Mouse (Mus musculus): ENCODE data around the gene Ankrd27. TPM values are rescaled to one million over a fixed set of nuclear protein-coding genes. Genes with fewer than 3 reads are reported as not detected.
A peak's percentile ranks its signal among the peaks of the same experiment; 100 is the strongest.

The Ankrd27 gene
- total RNA-seq, 2 experiments from 2014 or later, result 7.4 to 10.6 TPM

DNA sequence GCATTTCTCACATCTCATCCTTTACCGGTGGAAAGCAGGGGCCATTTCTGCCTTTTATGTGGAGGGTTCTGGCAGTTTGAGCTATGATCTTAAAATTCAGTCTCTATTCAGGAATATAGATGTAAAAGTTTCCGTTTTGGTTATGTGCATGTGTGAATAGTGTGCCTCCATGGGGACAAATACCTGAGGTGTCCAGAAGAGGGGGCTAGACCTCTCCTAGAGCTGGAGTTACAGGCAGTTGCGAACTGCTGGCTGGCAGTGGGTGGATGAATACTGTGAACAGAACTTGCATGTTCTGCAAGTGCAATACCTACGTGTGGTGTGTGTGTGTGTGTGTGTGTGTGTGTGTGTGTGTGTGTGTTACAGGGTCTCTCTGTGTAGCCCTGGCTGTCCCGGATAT, 3.3 kb upstream of the Ankrd27 start:
- intact Hi-C loops (cut with DNase I), result loop anchor here (5.0 kb wide), 1 partner anchor 55 kb away; no protein-coding TSS in a partner anchor
- DNase-seq, result no peak

DNA sequence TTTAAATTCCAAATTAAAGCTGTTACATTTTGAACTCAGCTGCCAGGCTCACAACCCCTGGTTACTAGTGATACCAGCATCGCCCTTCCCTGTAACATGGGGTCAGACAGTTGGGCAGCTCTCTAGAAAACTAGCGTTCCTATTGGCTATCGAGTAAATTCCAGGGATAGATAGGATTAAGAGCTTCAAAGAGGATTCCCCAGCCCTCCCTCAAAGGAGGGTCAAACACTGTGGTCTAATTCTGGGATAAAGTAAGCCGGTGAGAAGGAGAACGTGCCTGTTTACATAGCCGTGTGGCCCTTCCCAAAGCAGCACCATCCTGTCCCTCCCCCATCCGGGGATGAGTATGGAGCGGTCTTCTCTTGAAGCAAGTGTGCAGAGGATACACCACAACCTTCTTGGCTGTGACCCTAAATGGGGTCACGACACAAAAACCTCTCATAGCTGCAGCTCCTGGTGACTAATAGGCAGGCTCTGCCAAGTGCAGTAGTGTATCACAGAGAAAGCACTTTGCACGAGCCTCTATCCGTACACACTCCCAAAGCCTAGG, 2.5 kb upstream of the Ankrd27 start:
- intact Hi-C loops (cut with DNase I), result loop anchor here (5.0 kb wide), 1 partner anchor 54 kb away; no protein-coding TSS in a partner anchor
- DNase-seq, result no peak

DNA sequence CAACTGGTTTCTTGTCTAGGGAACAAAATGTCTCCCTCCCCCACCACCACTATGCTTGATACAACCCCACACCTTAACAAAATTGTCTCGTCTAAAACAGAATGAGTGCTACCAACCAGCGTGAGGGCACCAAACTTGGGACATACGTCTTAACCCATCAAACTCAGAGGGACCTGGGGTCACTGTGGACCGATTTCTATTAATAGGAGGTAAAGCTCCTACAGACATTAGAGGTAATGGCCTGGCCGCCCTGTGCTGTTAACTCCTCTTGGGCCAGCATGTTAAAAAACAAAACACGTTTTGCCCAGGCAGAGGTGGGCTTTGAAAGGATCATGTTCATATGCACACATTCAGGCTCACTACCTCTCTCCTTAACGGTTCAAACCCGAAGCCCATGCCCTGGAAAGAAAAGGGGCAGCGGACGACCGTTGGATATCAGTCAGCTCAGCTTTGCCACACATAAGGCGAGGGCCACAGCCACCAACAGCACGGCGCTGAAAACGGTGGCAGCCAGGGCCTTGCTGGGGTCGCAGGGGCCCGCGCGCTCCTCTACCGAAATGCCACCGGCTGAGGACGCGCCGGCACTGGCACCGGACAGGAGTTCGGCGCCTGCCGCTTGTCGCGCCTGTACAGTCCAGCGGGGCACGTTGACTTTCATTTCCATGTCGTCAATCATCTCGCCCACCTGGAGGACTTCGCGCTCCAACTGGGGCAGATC, 1.8 kb upstream of the Ankrd27 start:
- intact Hi-C loops (cut with DNase I), result loop anchor here (5.0 kb wide), 1 partner anchor 53 kb away; no protein-coding TSS in a partner anchor
- DNase-seq, result no peak

DNA sequence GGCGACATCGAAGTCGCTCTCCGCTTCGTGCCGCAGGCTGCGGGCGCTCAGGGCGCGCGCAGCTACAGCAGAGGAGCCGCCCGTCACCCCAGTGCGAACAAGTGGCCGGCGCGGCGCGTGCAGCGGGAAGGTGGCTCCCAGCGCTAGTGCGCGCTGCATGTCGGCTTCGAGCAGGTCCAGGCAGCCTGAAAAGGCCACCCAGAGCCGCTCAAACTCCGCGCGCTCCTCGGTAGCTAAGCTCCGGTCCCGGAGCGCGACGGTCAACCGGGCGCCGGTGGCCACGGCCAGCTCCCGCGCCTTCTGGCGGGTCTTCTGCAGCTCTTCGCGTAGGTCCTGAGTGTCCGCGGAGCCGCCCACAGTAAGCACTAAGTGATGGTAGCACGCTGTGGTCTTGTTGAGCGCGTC, 1.3 kb upstream of the Ankrd27 start:
- intact Hi-C loops (cut with DNase I), result loop anchor here (5.0 kb wide), 1 partner anchor 53 kb away; no protein-coding TSS in a partner anchor
- no peak for DNase-seq

DNA sequence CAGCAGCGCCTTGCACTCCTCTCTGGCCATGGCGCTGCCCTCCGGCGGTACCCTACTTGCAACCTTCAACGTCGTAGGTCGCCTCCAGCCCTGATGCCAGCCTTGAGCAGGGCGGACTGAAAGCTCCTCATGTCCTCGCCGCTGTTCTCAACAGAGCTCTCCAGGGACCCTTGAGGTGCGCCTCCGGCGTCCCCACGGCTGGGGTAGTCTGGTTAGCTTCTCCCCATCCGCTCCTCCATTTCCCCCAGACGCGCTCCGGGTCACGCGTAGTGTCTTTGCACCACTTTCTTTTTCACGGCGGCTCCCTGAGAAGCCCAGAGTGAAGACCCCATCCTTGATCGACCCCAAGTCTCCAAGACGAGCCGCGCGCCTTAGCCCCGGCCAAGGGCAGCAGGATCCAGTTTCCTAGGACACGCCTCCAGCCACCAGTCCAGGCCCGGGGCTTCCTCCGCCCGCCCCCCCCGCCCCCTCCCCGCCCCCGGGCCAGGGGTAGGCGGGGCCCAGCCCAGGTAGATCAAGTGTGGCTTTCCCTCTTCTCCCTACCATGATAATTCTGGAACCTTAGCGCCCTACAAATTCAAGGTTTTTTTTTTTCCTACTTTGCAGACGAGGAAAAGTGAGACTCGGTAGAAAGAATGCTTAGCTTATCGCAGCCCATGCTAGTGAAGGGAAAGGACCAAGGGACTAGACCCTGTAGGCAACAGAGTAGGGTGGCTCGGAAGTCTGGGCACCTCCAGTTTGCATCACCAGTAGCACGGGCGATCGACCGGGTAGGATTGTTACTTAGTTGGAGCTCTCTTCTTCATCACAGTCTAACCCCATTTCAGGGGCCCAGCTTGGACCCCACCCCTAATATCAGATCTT, 621 bp upstream of the Ankrd27 start, which contains the start of gene Rgs9bp:
TSS of gene Rgs9bp (minus strand) at position 392 of the 864 bp plus-strand sequence.
- DNase-seq, result peak in 1 of 2 experiments; percentile 27
- intact Hi-C loops (cut with DNase I), result no loop called here

DNA sequence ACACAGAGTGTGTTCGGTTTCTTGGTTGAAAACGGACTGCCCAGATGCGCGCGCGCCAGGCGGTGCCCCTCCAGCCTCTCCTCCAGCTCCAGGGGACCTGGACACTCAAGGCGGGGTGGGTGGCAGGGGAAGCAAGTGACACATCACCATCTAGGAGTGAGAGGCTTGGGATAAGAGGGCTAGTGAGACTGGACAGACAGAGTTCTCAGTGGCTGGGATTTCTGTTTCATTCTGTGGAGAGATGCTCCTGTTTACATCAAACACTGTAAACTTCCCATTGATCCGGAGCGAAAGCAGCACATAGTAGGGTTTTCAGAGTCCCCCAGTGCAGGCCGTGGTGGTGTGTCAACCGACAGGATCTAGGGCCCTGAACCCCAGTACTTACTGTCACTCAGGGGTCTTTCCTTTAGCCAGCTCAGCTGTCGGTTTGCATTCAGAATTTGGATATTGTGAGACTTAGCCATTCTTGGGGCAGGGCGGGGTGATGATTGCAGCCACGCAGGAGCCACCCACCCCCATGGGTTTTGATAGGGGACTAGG, 932 bp downstream of the Ankrd27 start:
- intact Hi-C loops (cut with DNase I), result no loop called here

DNA sequence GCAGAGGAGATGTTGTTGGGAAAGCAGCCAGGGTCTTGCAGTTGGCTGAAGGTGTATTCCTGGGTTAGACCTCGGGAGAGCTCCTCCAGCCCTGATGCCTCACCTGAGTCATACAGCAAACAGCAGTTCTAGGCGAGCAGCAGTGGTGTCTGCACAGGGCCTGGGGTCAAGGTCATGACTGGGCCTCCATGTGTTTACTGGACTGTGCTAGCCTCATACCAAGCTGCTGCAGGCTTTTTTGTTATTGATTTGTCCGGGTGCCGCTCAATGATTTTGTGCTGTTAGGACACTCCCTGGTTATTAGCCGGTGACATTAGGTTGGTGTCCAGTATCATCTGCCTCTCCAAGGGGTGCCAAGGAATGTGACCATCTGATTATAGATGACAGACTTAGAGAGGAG, 1.7 kb downstream of the Ankrd27 start:
- DNase-seq, result no peak
- intact Hi-C loops (cut with DNase I), result no loop called here

More for the DNA sequence above, 932 bp downstream of the Ankrd27 start:
- DNase-seq, result no peak

DNA sequence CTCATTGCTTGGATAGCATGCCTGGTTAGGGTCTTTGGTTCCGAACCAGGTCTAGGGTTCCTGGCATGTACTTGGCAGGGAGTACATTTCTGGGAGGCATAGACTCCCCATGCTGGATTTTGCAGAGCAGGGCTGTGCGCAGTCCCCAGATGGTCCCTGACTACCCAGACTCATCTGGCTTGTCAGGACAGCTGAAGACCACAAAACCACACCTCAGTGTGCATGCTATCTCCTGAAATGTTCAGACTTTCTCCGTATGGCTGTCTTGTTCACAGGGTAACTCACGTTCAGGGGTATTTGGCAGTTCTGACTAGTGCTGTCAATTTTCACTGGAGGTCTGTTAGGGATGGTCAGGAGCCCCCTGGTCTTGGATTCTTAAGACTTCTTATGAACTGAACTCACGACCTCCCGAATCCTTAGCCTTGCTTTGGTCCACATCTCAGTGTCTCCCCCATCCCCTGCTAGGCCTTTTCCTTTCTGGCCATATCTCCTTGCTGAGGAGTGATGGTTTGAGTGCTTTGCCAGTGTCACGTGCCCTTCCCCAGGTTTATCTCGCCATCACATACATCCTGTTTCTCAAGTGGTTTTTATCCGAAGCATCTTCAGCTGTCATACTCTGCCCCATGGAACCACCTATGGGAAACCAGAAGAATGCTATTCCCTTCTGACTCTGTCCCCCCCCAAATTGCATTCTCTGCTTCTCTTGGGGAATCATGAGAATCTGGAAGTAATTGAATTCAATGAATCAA, 2.8 kb downstream of the Ankrd27 start:
- no peak for DNase-seq
- intact Hi-C loops (cut with DNase I), result no loop called here

DNA sequence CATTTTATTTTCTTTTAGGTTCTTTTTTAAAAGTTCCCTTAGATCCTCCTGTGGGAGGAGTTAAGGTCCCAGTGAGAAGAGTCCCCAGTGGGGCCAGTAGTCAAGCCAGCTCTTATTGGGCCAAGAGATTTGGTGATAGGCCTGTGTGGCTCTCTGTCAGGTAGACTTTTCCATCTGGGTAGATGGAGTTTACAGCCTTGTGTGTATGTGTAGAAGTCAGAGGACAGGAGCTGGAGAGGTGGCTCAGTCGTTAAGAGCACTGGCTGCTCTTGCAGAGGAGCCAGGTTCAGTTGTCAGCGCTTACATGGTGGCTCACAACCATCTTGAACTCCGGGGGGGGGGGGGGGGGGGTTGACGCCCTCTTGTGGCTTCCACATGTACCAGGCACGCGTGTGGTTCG, 3.4 kb downstream of the Ankrd27 start:
- intact Hi-C loops (cut with DNase I), result no loop called here
- DNase-seq, result no peak

DNA sequence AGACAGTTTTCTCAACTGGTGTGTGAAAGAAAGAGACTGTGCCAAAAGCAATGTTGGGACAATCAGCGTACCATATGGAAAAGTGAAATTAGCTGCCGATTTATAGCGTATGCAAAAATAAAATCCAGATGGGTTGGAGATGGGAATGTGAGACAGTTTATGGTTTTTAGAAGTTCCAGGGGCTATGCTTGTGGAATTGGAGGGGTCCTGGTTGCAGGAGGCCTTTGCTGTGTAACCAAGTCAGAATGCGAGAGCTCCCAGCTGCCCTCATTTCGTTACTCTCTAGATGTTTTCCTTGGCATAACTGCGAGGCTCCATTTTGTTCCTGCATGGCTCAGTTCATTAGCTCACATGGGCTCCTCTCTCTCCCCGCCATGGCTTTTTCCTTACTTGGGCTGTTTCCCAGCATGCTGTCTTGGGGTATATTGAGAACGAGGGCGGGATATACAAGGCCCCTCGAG, 4.7 kb downstream of the Ankrd27 start:
- DNase-seq, result no peak
- intact Hi-C loops (cut with DNase I), result no loop called here

DNA sequence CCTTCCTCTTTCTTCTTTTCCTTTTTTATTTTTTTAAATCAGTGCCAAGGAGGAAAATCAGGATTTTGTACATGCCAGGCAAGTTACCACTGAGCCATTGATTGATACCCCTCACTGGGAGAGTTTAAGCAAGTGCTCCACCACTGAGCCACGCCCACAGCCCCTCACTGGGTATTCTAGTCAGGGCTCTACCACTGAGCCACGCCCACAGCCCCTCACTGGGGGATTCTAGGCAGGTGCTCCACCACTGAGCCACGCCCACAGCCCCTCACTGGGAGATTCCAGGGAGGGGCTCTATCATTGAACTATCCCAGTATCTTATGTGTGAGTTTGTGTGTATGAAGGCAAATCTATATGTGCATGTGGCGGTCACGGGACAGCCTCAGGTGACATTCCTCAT, 8.3 kb downstream of the Ankrd27 start:
- DNase-seq, result no peak
- intact Hi-C loops (cut with DNase I), result no loop called here

DNA sequence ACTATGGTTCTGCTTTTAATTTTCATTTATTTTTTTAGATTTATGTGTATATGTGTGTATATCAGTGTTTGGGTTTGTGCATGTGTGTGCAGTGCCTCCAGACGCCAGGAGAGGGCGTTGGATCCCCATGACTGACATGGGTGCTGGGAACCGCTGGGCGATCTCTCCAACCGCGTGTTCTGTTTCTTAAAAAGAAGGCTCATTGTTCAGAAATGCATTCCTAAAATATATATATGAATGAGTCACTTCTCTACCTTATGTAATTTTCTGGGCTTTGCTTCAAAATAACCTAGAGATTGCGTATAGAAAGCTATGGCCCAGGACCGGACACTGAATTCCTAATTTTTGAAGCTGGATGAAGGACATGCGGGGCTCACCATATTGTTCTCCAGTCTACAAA, 13.4 kb downstream of the Ankrd27 start:
- DNase-seq, result no peak
- intact Hi-C loops (cut with DNase I), result no loop called here

DNA sequence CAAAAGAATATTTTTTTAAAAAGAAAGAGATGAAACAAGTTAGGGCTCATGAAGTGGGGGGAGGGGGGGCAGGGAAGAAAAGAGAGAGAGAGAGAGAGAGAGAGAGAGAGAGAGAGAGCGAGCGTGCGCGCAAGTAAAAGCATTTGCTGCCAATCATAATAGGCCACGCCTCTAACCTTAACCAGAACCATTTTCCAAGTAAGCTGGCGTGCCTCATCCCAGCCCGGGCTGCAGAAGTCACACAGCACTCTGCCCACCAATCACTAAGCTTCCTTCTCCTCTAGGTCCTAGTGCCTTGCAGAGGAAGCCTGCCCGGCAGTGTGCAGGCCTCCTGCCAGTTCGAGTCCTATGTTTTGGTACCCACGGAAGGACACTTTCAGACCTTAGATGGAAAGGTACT, 14.0 kb downstream of the Ankrd27 start:
- no peak for DNase-seq
- intact Hi-C loops (cut with DNase I), result no loop called here

DNA sequence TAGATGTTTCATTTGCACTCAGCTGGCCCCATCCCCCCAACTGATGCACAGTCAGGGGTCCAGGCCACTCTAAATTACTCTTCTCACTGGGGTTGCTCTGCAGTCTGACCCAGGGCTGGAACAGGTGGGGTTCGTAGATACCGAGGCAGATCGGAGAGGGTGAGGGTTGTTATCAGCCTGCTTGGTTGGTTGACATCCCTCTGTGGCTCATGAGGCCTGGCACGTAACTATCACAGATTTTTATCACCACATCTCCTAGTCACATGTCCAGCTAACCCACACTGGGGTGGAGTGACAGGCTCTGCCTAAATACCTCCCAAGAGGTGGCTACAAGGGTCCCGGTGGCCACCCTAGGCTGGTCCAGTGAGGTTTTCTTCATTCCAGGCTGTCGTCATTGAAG, 15.1 kb downstream of the Ankrd27 start:
- DNase-seq, result no peak
- intact Hi-C loops (cut with DNase I), result no loop called here

DNA sequence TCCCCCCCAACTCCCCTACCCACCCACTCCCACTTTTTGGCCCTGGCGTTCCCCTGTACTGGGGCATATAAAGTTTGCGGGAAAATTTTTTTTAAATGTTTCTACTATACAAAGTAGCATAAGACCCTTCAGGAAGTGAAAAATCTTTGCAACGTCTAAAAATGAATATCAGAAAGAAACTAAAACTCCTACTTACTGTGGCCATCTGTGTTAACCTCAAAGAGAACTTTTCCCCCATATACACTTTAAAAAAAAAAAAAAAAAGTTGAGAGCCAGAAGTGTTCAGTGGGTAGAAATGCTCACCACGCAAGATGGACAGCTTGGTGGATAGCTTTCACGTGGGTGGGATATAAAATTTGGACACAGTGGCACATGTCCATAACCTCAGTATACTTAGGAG, 16.7 kb downstream of the Ankrd27 start:
- DNase-seq, result no peak
- intact Hi-C loops (cut with DNase I), result no loop called here

DNA sequence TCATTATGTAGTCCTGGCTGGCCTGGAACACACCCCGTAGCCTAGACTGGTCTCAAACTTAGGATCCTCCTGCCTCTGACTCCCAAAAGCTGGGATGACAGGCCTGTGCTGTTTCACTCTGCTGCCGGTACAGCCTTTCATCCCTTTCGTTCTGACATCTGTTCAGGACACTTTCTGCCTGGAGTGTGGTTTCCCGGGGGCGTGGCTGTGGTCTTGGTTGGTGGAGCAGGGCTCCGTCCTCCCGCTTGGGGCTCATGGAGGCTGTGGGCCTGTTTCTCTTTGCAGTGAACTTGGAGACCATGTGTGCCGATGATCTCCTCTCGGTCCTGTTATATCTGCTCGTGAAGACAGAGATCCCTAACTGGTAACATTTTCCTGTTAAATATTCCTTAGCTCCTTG, 20.8 kb downstream of the Ankrd27 start:
- intact Hi-C loops (cut with DNase I), result no loop called here
- DNase-seq, result no peak

DNA sequence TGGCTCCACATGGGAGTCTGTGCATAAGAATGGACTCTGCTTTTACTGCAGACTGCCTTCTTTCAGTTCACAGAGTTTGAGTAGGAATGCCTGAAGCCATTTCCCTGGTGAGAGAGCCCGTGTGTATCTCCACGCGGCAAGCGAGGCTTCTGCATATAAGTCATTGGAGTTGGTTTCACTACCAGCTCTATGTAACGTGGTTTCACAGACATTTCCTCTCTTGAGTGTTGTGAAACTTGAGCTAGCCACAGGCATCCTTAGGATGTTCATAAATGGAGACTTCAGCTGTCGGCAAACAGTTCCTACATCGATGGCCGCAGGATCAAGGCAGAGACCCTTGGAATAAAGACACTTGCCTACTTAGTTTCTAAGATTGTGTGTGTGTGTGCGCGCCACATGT, 23.2 kb downstream of the Ankrd27 start:
- intact Hi-C loops (cut with DNase I), result no loop called here
- no peak for DNase-seq

DNA sequence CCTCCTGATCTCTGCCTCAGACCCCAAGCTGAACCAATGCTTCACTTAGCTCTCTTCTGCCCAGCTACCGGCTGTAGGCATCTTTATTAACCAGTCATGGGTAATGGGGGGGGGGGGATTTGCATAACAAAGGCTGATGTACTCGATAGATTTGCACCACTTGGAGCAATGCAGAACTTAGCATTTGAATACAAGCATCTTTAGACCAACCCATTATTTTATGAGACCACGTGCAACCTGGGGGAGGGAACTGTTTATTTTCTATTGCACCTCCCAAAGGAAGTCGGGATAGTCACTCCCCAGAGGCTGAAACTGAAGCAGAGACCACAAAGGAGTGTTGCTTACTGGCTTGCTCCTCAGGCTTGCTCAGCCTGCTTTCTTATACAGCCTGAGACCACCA, 31.5 kb downstream of the Ankrd27 start:
- DNase-seq, result no peak
- intact Hi-C loops (cut with DNase I), result no loop called here

DNA sequence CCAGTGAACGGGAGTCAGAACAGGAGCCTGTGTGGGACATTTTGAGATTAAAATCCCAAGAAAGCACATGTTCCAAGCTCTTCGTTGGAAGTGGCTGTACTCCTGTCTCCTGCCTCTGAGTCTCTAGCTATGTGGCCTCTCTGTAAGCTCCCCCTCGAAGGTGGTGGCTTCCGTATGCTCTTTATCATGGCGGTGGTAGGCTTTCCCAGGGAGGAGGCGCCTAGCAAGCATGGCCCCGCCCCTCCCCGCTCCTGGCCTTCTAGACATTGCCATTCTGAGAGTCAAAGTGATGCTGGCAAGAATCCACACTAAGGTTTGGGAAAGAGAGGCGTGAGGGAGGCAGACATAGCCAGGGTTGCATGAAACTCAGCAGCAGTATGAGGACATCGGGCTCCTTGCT, 36.6 kb downstream of the Ankrd27 start:
- DNase-seq, result no peak
- intact Hi-C loops (cut with DNase I), result no loop called here

DNA sequence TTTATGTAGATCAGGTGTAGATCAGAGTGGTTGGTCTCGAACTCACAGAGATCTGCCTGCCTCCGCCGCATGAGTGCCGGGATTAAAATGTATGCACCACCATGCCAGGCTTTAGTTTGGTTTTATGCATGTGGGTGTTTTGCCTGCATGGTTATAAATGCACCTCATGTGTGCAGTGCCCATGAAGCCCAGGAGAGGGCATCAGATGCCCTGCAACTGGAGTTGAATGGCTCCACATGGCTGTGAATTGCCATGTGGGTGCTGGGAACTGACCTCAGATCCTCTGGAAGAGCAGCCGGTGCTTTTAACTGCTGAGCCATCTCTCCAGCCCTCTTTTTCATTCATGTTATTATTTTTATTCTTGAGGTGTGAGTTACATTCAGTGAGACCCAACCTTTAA, 40.0 kb downstream of the Ankrd27 start:
- intact Hi-C loops (cut with DNase I), result no loop called here
- no peak for DNase-seq

Data from gastrocnemius, postnatal 36 days (tissue).